Mouse (Mus musculus): Measurements from ENCODE around the gene Opa3. TPM values are rescaled to one million over a fixed set of nuclear protein-coding genes. Genes with fewer than 3 reads are reported as not detected.
A peak's percentile ranks its signal among the peaks of the same experiment; 100 is the strongest.

Opa3 gene
- polyA plus RNA-seq, 1 experiment from 2014 or later = 41.8 TPM

DNA sequence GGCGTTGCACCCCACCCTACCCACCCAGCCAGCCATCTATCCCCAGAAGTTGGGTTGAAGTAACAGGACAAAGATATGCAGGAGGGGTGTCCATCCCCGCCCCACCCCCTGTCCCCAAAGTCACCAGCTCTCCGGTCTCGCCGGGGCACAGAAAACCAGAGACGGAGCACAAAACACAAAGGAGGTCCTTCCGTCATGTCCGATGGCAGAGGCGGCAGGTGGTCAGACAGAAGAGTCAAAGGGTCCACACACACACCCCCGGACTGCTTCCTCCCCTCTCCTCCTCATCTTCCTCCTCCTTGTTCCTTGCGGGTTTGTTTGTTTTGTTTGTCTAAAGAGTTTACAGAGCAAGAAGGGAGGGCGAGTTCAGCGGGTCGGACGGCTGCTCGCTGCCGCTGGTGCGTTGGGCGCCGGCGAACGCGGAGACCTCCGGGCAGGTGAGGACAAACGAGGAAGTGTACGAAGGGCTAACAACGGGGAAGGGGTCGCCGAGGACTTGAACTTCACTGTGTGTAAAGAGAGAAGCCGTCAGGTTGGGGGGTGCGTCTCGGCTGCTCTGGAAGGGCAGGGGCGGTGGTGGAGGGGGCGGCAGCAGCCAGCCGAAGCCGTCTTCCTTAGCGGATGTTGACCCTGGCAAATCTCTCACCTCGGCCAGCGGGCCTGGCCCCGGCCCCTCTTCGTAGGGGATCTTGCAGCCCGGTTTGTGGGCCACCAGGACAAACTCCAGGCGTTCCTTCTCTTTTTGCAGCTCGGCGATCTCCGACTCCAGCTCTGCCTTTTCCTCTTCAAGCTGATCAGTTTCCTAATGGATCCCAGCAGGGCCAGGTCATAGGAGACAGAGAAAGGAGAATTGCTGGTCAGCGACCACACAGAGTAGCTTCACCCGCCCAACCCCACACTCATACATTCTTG, 76.6 kb downstream of the Opa3 start:
- no peak for ATAC-seq (ENCODE audit: low FRiP score, low read depth)
- Histone ChIP-seq H3K4me3 (peak overlapping the region; percentile 31), H3K36me3 (no peaks in the 10 kb centered on the region), H3K27ac (replicated peaks) (no peak overlapping the region), H3K9me3 (no peaks in the 10 kb centered on the region), H3K4me1 (replicated peaks) (peaks cover 57% of the 10 kb centered on the region), H3K9ac (peak overlapping the region; percentile 30), H3K27me3 (peaks cover 53% of the 10 kb centered on the region), H3K4me2 (peak overlapping the region; percentile 54)
- WGBS = 1% methylated on average over 47 of the region's 48 CpGs

DNA sequence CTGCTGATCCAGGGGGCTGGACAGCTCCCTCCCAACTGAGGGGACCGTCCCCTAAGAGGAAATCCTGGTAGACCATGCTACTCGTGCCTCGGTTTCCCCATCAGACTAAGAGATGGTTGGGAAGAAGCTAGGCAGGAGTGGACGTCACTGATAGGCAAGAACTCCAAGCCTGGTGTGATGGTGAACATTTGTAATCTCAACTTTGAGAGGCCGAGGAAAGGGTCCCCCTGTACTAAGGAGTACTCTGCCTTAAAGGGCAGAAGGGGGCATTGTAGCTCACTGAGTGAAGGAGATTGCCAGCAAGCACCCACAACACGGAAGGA, 77.2 kb downstream of the Opa3 start:
- 11% methylated on average over 6 of the region's 6 CpGs for WGBS
- no peak for ATAC-seq (ENCODE audit: low FRiP score, low read depth)
- Histone ChIP-seq H3K9me3 (no peaks in the 10 kb centered on the region), H3K4me2 (peak overlapping the region; percentile 54), H3K9ac (no peak overlapping the region), H3K4me3 (peak overlapping the region; percentile 31), H3K4me1 (replicated peaks) (peaks cover 58% of the 10 kb centered on the region), H3K27me3 (peaks cover 53% of the 10 kb centered on the region), H3K36me3 (no peaks in the 10 kb centered on the region), H3K27ac (replicated peaks) (no peak overlapping the region)

MicroRNA genes within 50 kb of the gene (microRNA counts, 519-probe panel; counts per million panel counts)
- microRNA mmu-miR-330 = 1,162 counts per million, percentile 4 among the panel's probes with 10 or more counts

Small RNA genes within 50 kb of the gene (microRNA-seq; reads per million reads assigned to microRNA genes)
- 573 reads per million, percentile 72 among the genes with 10 or more reads in this experiment for gene Mir330

Other genes with a start within 250 kb of the Opa3 start
- gene Nanos2, start 240.9 kb upstream of the Opa3 start, polyA plus RNA-seq (2015; fragmentation: Nextera tagmentation; extraction: Ambion mirVana) = 0.53 and 0.83 TPM in 2 replicates
- gene Mypop, start 237.1 kb upstream of the Opa3 start, polyA plus RNA-seq (2015; fragmentation: Nextera tagmentation; extraction: Ambion mirVana) = 6.9 and 7.2 TPM in 2 replicates
- gene Irf2bp1, start 224.3 kb upstream of the Opa3 start, polyA plus RNA-seq (2015; fragmentation: Nextera tagmentation; extraction: Ambion mirVana) = 31.6 and 35.2 TPM in 2 replicates
- gene Foxa3, start 204.8 kb upstream of the Opa3 start, polyA plus RNA-seq (2015; fragmentation: Nextera tagmentation; extraction: Ambion mirVana) = 0.08 TPM in 1 of 2 replicates, not detected in the other
- gene Sympk, start 204.0 kb upstream of the Opa3 start, polyA plus RNA-seq (2015; fragmentation: Nextera tagmentation; extraction: Ambion mirVana) = 27.5 and 30.1 TPM in 2 replicates
- gene Rsph6a, start 173.6 kb upstream of the Opa3 start, polyA plus RNA-seq (2015; fragmentation: Nextera tagmentation; extraction: Ambion mirVana) = 0.16 and 0.31 TPM in 2 replicates
- gene Dmwd, start 152.1 kb upstream of the Opa3 start, polyA plus RNA-seq (2015; fragmentation: Nextera tagmentation; extraction: Ambion mirVana) = 36.2 and 42.5 TPM in 2 replicates
- gene Dmpk, start 144.5 kb upstream of the Opa3 start, polyA plus RNA-seq (2015; fragmentation: Nextera tagmentation; extraction: Ambion mirVana) = 10.5 and 10.9 TPM in 2 replicates
- gene Six5, start 133.7 kb upstream of the Opa3 start, polyA plus RNA-seq (2015; fragmentation: Nextera tagmentation; extraction: Ambion mirVana) = 2.5 and 2.6 TPM in 2 replicates
- 6.9 and 8.1 TPM in 2 replicates for gene Gm4969, start 110.0 kb upstream of the Opa3 start, polyA plus RNA-seq (2015; fragmentation: Nextera tagmentation; extraction: Ambion mirVana)
- gene Fbxo46, start 108.5 kb upstream of the Opa3 start, polyA plus RNA-seq (2015; fragmentation: Nextera tagmentation; extraction: Ambion mirVana) = 16.2 and 16.6 TPM in 2 replicates
- gene Qpctl, start 79.0 kb upstream of the Opa3 start, polyA plus RNA-seq (2015; fragmentation: Nextera tagmentation; extraction: Ambion mirVana) = 21.7 and 24.2 TPM in 2 replicates
- 116 and 118 TPM in 2 replicates for gene Snrpd2, start 78.6 kb upstream of the Opa3 start, polyA plus RNA-seq (2015; fragmentation: Nextera tagmentation; extraction: Ambion mirVana)
- gene Gipr, start 62.2 kb upstream of the Opa3 start, polyA plus RNA-seq (2015; fragmentation: Nextera tagmentation; extraction: Ambion mirVana) = 2.1 TPM in 2 replicates
- 8.2 and 8.8 TPM in 2 replicates for gene Eml2, start 51.9 kb upstream of the Opa3 start, polyA plus RNA-seq (2015; fragmentation: Nextera tagmentation; extraction: Ambion mirVana)
- gene Gpr4, start 15.8 kb upstream of the Opa3 start, polyA plus RNA-seq (2015; fragmentation: Nextera tagmentation; extraction: Ambion mirVana) = 2.7 and 3.8 TPM in 2 replicates
- 41.5 and 42.1 TPM in 2 replicates for gene Vasp, start 43.5 kb downstream of the Opa3 start, polyA plus RNA-seq (2015; fragmentation: Nextera tagmentation; extraction: Ambion mirVana)
- gene Ppm1n, start 51.7 kb downstream of the Opa3 start, polyA plus RNA-seq (2015; fragmentation: Nextera tagmentation; extraction: Ambion mirVana) = 0.96 and 1.2 TPM in 2 replicates
- 112 and 130 TPM in 2 replicates for gene Rtn2, start 54.3 kb downstream of the Opa3 start, polyA plus RNA-seq (2015; fragmentation: Nextera tagmentation; extraction: Ambion mirVana)
- 0.08 and 0.14 TPM in 2 replicates for gene Fosb, start 81.7 kb downstream of the Opa3 start, polyA plus RNA-seq (2015; fragmentation: Nextera tagmentation; extraction: Ambion mirVana)
- 84.8 and 88.9 TPM in 2 replicates for gene Ercc1, start 116.4 kb downstream of the Opa3 start, polyA plus RNA-seq (2015; fragmentation: Nextera tagmentation; extraction: Ambion mirVana)
- gene Cd3eap, start 131.1 kb downstream of the Opa3 start, polyA plus RNA-seq (2015; fragmentation: Nextera tagmentation; extraction: Ambion mirVana) = 21.2 and 22.5 TPM in 2 replicates
- gene Ppp1r13l, start 131.4 kb downstream of the Opa3 start, polyA plus RNA-seq (2015; fragmentation: Nextera tagmentation; extraction: Ambion mirVana) = 2.6 and 3.0 TPM in 2 replicates
- 23.8 and 24.4 TPM in 2 replicates for gene Ercc2, start 153.7 kb downstream of the Opa3 start, polyA plus RNA-seq (2015; fragmentation: Nextera tagmentation; extraction: Ambion mirVana)
- 1.2 and 2.1 TPM in 2 replicates for gene Klc3, start 175.8 kb downstream of the Opa3 start, polyA plus RNA-seq (2015; fragmentation: Nextera tagmentation; extraction: Ambion mirVana)
- 0.23 and 1.4 TPM in 2 replicates for gene Ckm, start 176.4 kb downstream of the Opa3 start, polyA plus RNA-seq (2015; fragmentation: Nextera tagmentation; extraction: Ambion mirVana)
- gene Mark4, start 230.5 kb downstream of the Opa3 start, polyA plus RNA-seq (2015; fragmentation: Nextera tagmentation; extraction: Ambion mirVana) = 18.4 and 18.7 TPM in 2 replicates
- 0.76 and 0.82 TPM in 2 replicates for gene Exoc3l2, start 235.0 kb downstream of the Opa3 start, polyA plus RNA-seq (2015; fragmentation: Nextera tagmentation; extraction: Ambion mirVana)

All from hindbrain, embryonic 15.5 days (tissue).